Mouse (Mus musculus): ENCODE measurements at regions not wholly inside any gene's neighbourhood (a gene's known extent, or its start where the extent isn't known, plus 50 kb on each side); places are given as distances from the start of the nearest gene placed in this dataset.

DNA sequence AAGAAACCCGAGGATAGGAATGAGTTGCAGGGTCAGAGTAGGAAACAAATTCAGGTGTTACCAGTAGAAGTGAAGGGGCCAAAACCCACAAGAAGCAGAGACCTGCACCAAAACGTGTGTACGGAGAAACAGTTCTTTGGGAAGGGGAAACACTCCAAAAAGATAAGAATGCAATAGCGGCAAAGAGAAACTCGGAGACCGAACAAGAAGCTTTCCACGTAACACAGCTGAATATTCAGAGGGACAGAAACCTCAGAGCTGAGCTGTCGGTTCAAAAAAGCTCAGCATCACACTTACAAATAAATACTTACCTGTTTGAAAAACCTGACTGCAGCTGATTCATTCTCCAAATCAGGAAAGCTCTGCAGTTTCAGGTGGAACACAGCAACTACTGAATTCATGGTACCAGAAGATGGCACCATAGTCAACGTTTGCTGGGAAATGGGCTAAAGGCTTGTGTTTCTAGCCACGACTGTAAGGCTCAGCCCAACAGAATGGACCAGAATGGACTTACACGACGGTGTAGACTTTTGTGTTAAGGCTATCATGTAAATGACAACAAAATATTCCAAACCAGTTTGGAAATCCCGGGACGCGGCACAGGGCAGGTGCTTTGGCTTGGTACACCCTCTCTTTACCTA lies 484.9 kb downstream of the Plcl1 start:
- no peak for DNase-seq

DNA sequence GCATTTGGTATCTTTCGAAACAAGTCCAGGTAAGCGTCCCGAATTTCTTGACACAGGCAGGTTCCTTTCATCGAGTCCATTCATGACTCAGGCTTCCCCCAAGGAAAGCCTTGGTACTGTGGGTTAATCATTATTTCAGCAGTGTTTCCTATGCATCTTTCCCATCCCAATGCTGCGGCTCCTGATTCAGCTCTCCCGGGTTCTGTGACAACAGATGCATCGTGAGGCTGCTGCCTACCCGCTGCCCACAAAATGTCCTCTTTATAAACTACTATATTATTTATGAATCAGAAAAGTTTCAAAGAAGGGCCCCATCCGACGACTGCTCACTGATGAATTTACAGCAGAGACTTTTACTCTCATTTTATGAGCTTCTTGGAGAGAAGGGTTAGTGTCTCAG lies 486.2 kb downstream of the Plcl1 start:
- no peak for DNase-seq

DNA sequence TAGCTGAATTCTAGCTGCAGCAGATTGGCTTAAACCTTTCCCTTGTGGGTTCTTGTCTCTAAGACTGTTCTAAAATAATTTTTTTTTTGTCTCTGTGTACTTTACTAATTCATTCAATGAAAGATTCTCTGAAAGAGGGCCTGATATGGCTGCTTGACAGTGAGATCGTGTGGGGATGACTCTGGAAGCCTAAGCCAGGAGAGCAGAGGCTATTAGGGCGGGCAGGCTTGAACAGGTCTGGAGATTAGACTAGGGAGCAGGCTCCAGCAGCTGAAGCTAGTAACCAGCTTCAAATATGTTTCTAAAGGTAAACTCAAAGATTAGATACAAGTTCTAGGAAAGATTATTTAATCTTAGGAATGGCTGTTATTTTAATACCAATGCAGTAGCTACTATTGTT lies 491.9 kb downstream of the Plcl1 start:
- DNase-seq: no peak

DNA sequence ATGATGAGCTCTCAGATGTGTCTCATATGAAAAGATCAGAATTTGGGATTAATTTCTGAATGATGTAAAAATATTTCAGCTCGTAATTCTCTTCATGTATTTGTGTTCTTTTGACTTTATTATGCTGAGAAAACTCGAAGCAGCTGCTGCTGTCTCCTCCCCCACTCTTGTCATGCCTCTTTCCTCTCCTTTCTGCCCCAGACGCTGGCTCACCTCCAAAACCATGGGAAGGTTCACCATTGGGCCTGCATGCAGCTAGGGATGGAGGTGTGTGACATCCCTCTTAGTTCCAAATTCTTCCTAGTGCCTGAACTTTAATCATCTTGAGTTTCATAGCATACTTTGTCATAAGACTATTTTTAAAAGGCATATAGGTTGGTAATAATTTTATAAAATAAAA lies 492.3 kb downstream of the Plcl1 start:
- no peak for DNase-seq

DNA sequence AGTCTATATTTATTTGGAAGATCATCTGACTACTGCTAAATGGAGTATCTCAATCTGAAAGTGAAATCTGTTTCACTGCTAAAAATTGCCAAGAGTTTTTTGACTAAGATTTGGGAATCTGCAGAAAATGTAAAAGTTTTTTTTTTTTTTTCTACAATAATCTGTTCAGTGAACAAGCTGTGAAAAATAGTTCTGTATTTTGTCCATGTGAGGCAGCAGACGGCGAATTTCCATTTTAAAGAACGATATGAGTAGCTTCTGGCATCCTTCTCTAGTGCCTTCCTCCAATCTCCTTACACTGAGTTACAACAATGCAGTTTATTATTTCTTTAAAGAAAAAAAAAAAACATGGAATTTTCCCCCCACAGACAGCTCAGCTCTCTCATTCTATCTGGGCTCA lies 494.3 kb downstream of the Plcl1 start:
- no peak for DNase-seq

DNA sequence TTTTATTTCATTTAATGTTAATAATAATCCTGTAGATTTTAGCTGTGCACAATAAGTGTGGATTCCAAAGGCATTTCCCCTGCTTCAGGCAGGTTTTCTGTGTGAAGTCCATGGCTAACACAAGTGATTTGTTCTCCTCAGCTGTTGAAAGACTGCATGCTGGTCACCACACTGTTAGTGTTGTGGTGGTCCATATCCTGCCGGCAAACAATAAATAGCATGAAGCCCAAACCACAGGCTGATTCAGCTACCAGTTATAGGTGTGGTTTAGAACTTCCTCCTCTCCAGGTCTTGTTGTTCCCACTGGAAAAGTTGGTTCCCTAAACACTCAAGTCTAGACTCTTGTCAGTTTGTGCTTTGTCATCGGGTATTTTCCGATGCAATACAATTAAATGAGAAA lies 497.5 kb downstream of the Plcl1 start:
- DNase-seq: no peak

DNA sequence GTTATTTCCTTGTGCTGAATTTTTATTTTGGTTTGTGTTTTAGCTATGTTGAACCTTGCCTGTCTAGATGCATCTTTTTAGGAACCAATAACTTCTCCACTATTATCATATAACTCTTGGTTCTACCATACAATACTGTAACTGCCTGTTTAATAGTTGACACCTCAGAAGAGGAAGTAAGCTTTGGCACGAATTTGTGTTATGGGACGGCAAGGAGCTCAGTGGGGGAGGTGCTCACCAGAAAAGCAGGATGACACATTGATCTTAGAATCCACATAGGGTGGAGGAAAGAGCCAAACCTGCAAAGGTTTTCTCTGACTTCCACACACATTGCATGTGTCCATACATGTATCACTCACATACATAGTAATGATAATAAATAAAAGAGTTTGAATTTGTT lies 498.9 kb downstream of the Plcl1 start:
- DNase-seq: no peak

DNA sequence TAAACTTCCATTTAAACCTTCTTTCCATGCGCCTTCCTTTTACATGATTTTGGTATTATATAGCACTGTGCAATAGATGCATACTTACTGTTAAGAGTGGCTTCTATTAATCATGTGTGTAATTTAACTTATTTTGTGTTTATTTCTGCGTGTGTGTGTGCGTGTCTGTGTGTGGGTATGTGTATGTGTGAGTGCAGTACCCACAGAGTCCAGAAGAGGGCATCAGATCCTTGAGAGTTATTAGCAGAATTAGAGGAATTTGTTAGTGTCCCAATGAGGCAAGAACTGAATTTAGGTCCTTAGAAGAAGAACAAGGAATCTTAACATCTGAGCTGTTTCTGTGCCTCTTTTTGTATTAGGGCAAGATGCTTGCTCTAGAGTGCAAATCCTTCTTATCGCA lies 499.5 kb downstream of the Plcl1 start:
- no peak for DNase-seq

DNA sequence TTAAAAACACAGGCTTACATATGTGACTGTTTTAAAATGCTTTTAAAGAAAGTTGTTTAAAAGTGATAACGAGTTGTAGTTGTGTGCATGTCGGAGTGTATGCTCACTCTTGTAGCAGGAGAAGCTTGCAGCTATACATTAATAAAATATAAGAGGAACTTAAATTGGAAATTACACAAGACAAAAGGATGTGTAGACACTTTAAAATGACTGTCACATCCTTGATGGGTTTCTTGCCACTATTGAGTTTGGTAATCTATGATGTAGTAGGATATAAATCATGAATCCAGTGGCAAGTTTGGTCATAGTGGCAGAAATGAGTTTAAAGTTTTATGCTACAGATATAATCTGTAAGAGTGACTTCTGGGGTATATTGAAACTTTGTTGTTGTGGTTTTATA lies 504.3 kb downstream of the Plcl1 start:
- no peak for DNase-seq

DNA sequence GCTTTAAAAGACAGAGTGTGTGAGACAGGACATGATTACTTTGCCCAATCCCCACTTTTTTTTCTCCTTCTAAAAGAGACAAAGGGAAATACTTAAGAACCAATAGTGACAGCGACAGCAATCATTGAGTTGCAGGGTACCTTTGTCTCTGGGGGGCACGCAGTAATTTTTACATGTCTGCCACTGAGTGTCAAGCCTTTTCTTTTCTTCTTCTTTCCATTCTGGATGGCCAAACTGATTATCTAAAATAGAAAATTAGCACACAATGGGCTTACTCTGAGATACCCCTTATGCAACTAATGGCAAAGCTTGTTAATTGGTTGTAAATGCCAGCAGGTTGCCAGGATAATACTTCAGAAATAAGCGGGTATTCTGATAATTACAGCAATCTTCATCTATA lies 508.6 kb downstream of the Plcl1 start:
- DNase-seq: no peak

DNA sequence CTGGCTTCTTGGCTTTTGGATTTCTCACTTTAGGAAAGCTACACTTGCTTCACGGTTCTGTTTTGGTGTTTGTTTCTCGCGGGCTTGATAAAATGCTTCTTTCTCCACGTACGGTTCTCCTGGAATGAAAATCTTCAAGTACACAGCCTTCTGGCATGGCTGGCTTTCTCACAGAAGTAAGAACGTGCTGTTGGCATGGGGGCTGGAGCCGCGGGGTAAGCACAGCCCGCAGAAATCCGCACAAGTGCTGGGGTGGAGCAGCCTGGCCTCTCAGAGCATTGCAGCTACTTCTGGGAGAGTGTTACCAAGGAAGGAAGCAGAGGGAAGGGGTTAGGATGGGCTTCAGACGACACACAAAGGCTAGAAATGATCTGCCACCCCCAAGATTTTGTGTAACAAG lies 510.2 kb downstream of the Plcl1 start:
- DNase-seq: no peak

DNA sequence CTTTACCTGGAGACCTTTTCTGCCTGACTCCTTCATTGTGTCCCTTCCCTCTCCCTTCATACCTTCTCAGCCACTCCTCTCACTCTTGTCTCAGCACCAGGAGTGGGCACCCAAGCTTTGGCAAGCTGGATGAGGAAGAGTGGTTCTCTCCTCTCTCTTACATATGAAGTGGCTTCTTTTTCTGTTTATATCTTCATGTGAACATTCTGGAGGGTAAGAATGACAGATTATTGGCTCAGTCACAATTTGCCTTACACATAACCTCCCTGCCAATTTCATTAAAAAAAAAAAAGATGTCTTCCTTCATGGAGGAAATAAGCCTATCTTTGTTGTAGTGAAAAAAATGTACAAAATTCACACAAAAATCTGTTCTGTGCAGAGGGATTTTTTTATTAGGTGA lies 513.8 kb downstream of the Plcl1 start:
- no peak for DNase-seq

DNA sequence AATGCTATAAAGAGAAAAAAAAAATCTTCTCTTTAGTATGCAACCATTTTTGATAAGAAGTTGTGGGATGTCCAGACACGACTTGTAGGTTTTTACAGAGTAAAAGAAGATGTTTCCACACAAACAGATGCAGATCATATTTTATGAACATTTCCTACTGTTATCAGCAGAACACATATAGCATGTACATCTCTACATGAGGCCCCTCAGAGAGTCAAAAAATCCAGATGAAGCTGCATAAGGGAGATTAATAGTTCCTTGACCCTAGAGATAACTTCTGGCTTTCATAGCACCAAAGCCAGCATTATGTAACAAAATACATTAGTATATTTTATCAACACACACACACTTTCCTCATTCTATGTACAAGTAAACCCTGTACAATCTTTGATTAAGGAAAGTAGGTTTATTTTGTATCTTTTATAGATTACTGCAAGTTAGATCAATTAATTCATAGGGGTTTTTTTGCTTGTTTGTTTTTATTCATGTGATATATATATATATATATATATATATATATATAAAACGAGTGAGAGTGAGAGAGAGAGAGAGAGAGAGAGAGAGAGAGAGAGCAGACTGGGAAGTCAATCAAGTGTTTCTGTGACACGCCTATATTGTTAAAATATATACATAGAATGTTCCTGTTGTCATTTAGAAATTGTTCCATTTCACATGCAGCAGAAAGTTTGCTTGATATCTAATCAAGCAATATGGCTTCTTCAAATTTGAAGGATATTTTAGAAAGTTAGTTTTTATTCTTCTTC lies 541.2 kb downstream of the Plcl1 start:
- DNase-seq: no peak

DNA sequence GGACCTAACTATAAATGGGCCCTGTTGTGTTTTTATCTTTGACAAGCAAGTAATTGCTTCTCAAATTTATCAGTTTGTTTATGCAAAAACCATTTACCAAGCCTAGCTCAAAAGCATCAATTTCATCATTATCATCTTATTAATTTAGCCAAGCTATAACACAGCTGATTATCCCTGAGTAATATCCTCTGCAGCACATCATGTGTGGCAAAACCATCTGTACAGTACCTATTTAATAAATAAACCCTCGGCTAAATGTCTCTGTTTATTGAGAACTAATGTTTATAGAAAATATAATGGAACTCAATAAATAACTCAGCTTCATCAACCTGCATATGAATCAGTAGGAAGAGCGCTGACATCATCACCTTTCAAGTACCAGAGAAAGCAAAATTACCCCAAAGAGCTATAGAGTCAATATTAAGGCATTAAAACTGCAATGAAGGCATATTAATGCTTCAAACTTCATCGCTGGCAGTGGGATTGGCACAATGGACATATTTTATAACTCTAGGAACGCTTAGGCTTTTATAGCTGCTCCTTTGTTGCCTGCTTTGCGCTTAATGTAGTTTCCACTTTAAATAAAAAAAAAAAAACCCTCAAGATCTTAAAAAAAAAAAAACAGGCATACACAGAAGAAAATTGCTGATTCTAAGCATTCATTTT lies 542.0 kb downstream of the Plcl1 start:
- no peak for DNase-seq

DNA sequence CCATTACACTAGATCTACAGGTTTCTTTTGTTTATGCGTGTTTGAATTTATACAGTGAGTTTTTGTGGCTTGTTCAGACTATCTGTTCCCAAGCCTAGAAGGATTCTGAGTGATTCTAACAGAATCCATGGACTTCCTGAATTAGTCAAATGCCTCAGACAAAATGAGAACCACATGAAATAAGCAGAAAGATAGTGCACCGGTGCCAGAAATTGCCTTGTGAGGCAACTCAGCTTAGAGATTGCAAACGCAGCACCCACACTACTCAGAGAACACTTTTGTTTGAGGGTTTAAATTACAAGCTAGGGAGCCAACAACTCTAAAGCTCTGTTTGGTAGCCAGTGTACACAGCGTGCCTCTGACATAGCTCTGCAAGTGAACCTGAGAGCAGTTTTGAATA lies 543.9 kb downstream of the Plcl1 start:
- DNase-seq: no peak

DNA sequence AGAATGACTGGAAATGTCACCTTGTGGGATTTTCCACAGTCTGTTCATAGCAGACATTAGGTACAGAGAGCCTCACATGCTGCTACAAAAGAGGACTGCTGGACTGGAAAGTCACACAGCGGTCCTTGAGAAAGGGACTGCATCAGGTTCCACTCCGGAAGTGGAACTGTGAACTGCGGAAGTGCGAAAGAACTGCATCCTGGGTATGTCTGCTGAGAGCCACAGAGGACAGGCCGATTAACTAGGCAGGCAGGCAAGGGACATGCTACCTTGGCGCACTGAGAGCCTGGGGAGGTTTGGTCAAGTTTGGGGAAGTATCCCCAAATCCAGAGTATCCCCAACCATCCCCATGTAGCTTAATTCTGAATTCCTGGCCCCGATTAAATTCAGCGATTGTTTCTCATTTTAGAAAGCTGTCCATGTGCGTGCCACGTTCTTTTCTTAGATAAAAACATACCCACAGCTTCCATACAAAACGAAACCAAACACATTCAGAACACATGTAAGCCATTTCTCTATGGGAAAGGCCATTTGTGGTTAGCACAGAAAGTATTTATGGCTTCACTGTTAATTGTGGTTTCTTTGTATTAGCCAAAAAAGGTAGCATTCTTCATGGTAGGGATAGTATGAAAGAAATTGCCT lies 552.2 kb downstream of the Plcl1 start:
- no peak for DNase-seq

DNA sequence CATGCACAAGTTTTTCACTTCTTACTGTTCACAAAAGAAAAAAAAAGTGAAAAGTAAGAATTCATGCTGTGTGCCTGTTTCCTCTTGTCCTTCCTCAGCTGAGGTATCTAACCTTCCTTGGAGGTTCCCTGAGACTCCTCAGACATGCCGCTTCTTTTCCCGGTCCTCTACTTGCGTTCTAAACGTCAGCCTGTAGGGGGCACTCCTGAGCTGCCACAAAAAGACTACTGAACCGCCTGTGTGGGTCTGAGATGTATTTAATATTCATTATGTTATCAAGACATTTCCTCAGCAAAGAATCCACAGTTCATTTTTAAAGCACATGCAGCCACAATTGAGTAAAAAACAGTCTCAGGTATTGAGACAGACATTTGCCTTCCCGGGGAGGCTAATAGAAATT lies 554.6 kb downstream of the Plcl1 start:
- DNase-seq: peak; percentile 18

DNA sequence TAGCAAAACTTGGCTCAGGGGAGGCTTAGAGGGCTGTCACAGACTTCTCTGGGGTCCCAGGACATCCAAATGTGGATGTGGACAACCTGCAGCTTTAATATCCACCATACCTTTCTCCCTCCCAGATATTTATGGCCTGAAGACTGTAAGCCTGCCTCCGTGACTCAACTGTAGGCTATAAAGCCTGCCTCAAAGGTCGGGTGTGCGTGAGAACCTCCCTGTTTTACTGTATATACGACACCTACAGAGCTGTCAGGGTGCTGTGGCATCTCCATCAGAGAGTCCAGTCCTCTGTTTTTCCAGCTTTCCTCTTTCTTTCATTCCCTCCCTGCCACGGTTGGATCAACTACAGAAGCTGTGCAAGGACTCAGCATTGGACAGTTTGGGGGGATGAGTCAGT lies 558.1 kb downstream of the Plcl1 start:
- DNase-seq: no peak

DNA sequence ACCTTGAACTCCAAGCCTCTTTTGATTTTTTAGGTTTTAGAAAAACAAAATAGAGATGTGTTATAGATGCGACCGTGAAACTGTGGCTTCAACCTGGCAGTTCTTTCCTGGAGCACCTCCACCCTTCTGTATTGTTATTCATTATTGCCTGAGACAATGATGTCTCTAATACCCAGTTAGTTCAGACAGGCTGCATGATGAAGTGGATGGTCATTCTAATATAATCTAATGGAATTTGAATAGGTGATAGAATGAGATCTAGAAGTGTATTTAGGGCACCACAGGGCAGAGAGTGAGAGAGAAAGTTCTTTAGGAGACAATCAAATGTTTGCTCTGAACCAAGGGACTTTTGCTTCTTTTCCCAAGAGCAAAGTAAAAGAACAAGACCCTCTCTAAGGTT lies 560.6 kb downstream of the Plcl1 start:
- no peak for DNase-seq

DNA sequence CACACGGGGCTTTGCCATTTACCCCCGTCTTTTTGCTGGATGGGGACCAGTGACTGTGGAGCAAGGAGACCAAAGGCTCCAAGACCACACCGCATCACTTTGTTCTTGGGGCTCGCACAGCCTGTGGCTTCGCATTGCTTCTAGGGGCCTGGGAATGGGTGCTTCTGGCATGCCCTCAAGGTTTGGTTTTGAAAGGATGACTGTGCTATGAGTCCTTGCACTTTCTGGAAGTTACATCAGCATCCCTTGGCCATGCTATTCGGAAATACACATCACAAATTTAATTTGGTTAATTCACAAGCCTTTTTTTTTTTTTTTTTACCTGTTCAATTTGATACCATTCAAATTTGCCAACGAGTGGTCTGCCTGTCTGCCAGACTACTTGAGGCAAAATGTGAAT lies 562.1 kb downstream of the Plcl1 start:
- no peak for DNase-seq

DNA sequence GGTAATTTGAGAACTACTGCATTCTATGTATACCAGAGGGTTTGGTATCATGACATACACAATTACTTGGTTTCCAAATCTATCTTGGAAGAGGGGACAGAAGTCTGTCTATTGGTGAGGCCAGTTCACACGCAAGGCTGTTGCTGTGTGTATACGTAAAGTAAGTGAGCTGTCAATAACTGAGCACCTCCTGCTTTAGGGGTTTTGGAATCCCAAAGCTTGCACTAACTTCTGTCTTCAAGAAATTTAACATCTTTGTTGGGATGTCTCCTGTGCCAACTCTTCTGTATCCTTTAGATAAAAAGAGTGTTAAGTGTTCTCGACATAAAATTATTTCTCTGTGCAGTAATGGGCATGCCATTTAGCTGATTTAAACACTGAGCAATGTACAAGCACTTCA lies 572.1 kb downstream of the Plcl1 start:
- no peak for DNase-seq

DNA sequence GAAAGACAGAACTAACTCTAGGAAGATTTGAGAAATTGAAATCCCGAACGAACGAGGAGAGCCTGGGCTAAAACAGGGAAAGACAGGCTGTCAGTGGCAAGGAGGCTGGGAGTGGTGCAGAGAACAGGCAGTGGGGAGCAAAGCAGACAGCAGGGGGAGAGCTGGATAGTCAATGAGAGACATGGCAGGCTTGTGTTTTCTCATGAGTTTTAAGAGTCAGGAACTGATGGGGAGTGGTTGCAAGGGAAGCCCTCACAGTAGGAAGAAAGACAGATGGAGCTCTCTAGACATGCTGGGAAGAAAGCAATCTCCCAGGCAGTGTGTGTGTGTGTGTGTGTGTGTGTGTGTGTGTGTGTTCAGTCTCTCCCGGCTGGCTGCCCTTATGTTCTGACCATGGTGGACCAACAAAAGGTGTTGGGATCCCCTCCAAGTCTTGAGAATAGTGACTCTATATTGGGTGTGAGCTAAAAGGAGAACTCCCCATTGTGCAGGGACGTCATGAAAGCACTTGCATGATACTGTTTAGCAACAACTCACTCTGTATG lies 577.9 kb downstream of the Plcl1 start:
- DNase-seq: no peak

DNA sequence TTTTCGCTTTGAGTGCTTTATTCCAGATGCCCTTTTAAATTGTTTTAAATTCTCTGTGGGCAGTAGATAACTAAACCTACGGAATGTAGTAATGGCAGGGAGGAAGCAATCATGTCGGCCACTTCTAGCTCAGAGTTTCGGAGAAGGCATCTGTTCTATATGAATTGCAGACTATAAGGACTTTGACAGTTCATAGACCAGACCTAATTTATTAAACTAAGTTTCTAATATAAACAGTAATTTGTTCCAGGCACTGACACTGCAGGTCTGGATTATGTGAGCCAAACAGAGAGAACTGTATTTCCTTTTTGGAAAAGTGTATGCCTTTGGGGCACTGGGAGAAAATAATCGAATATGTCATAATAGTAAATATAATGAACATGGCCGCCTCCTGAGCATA lies 591.4 kb downstream of the Plcl1 start:
- no peak for DNase-seq

All from cerebellum, adult 11-12 months (tissue).